Mouse (Mus musculus) hindbrain, embryonic 14.5 days (tissue): Measurements from ENCODE around the gene Tsen2. TPM values are rescaled to one million over a fixed set of nuclear protein-coding genes. Genes with fewer than 3 reads are reported as not detected.

Source experiments
- polyA plus RNA-seq: library from polyadenylated mRNA; unstranded; fragments of >200 nt; fragmentation: Nextera tagmentation; extraction: Ambion mirVana; gene quantifications from 2 replicates; pipeline ENCODE4 v1.2.1, GENCODE M21; 2014

Tsen2 gene
- polyA plus RNA-seq, 1 experiment from 2014 or later: 31.9 TPM

Other genes starting within 250 kb of the Tsen2 start
- 0.51 and 0.72 TPM in 2 replicates for gene Pparg, start 183.7 kb upstream of the Tsen2 start, polyA plus RNA-seq
- 0.38 and 0.43 TPM in 2 replicates for gene Mkrn2os, start 47.9 kb downstream of the Tsen2 start, polyA plus RNA-seq
- 36.4 and 44.4 TPM in 2 replicates for gene Mkrn2, start 57.2 kb downstream of the Tsen2 start, polyA plus RNA-seq
- gene Raf1, start 132.0 kb downstream of the Tsen2 start, polyA plus RNA-seq: 157 and 159 TPM in 2 replicates
- 1.4 and 1.8 TPM in 2 replicates for gene Tmem40, start 217.7 kb downstream of the Tsen2 start, polyA plus RNA-seq
- gene Cand2, start 229.9 kb downstream of the Tsen2 start, polyA plus RNA-seq: 10.6 and 11.1 TPM in 2 replicates